Mouse (Mus musculus): ENCODE measurements around the gene Mrpl42. TPM values are rescaled to one million over a fixed set of nuclear protein-coding genes. Genes with fewer than 3 reads are reported as not detected.

Mrpl42 gene
- polyA plus RNA-seq, 1 experiment from 2014 or later: 233 TPM

- ATAC-seq: no peak
- Histone ChIP-seq H3K9me3 (ENCODE audit: control insufficient read depth) (no peaks in the 10 kb centered on the region), H3K36me3 (ENCODE audit: control insufficient read depth, insufficient read depth) (no peaks in the 10 kb centered on the region), H3K9ac (ENCODE audit: low read depth, low read length) (no peak overlapping the region), H3K4me2 (replicated peaks; ENCODE audit: low read depth) (no peak overlapping the region), H3K27me3 (replicated peaks; ENCODE audit: control insufficient read depth, insufficient read depth, low read length) (no peaks in the 10 kb centered on the region), H3K4me1 (replicated peaks; ENCODE audit: control insufficient read depth, insufficient read depth, low read length) (no peaks in the 10 kb centered on the region), H3K27ac (ENCODE audit: low read depth, low read length) (no peak overlapping the region), H3K4me3 (ENCODE audit: low read depth, low read length) (no peak overlapping the region)
- no peak for TF ChIP-seq CTCF (IDR thresholded peaks at IDR 0.05; ENCODE audit: low read depth)
- 59% methylated on average over 6 of the region's 6 CpGs for WGBS
Measured at GRCm38 (mm10) chr10:95525037-95525675, 23.4 kb upstream of the Mrpl42 start.

GRCm38 (mm10) chr10:95517656-95518055, 15.9 kb upstream of the Mrpl42 start:
- Histone ChIP-seq H3K4me1 (replicated peaks; ENCODE audit: control insufficient read depth, insufficient read depth, low read length) (peaks cover 7% of the 10 kb centered on the region; the same call in 1 of the 2 replicates), H3K9ac (ENCODE audit: low read depth, low read length) (no peak overlapping the region), H3K27ac (ENCODE audit: low read depth, low read length) (no peak overlapping the region), H3K4me2 (replicated peaks; ENCODE audit: low read depth) (no peak overlapping the region), H3K27me3 (replicated peaks; ENCODE audit: control insufficient read depth, insufficient read depth, low read length) (no peaks in the 10 kb centered on the region), H3K4me3 (ENCODE audit: low read depth, low read length) (no peak overlapping the region), H3K9me3 (ENCODE audit: control insufficient read depth) (no peaks in the 10 kb centered on the region), H3K36me3 (ENCODE audit: control insufficient read depth, insufficient read depth) (no peaks in the 10 kb centered on the region)
- ATAC-seq: no peak
- WGBS: 79% methylated on average over 6 of the region's 6 CpGs
- no peak for TF ChIP-seq CTCF (IDR thresholded peaks at IDR 0.05; ENCODE audit: low read depth)

DNA sequence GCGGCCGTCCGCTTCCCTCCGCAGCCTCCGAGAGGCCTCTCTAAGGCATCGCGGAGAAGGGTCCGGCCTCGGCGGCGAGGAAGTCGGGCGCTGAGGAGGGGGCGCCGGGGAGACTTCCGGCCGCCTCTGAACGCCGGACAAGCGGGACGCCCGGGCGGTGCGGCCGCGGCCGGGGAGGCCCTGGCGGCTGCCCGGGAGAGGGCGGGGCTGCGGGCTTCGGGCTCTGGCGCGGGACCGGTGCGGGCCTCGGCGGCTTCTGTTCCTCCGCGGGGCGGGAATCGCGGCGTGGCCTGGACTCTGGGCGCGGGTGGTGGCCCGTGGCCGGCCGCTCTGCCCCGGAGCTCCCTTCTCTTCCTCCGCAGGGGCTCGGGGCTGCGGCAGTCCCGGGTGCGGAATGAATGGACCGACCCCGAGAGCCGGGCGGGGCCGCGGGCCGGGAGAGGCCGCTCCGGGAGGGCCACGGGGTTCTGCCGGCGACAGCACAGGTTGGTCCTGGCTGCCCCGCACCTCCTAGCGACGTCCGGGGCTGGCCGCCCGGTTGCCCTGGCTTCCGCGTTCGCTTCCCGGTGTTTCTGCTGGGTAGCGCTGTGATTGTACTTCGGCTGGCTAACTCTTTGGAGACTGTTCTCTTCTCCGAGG, 13.7 kb upstream of the Mrpl42 start:
- H3K27ac ChIP-seq (ENCODE audit: low read depth, low read length): peak overlapping the region; percentile 98
- peak; percentile 27 for ATAC-seq
- H3K4me1 ChIP-seq (replicated peaks; ENCODE audit: control insufficient read depth, insufficient read depth, low read length): peaks cover 7% of the 10 kb centered on the region; the same call in 1 of the 2 replicates
- H3K9me3 ChIP-seq (ENCODE audit: control insufficient read depth): no peaks in the 10 kb centered on the region
- WGBS: under 1% methylated on average over 52 of the region's 80 CpGs
- no peaks in the 10 kb centered on the region for H3K27me3 ChIP-seq (replicated peaks; ENCODE audit: control insufficient read depth, insufficient read depth, low read length)
- TF ChIP-seq CTCF (IDR thresholded peaks at IDR 0.05; ENCODE audit: low read depth): no peak
- peak overlapping the region; percentile 86 for H3K9ac ChIP-seq (ENCODE audit: low read depth, low read length)
- H3K4me3 ChIP-seq (ENCODE audit: low read depth, low read length): peak overlapping the region; percentile 88
- no peaks in the 10 kb centered on the region for H3K36me3 ChIP-seq (ENCODE audit: control insufficient read depth, insufficient read depth)
- H3K4me2 ChIP-seq (replicated peaks; ENCODE audit: low read depth): peak overlapping the region; percentile 67

DNA sequence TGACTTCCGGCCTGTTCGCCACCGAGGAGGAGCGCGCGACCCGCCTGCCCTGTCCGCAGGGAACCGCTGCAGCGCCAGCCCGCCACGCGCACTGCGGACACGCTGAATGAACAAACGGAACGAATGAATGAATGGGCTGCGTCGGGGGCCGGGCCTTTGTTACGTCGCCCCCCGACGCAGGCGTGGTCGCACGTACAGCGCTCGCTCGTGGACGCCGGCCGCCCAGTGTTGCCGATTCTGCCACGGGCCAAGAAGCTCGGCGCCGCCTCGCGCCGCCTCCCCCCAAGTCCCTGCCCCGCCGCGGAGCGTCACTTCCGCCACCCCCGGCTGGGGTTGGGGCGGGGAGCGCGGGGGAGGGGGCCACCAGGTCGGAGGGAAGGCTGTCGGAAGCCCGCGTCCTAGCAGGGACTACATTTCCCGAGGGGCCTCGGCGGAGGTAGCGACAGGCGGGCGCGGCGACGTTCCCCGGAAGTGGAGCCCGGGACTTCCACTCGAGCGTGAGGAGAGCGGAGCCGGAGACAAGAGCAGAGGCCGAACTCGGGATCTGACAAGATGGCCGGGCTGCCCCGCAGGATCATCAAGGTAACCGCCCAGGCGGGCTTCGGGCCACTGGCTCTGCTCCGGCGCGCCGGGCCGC, 13.0 kb upstream of the Mrpl42 start, which contains the start of gene Ube2n:
Gene Ube2n, plus strand, starts transcription at position 490 of the 637 bp plus-strand sequence.
- Histone ChIP-seq H3K36me3 (ENCODE audit: control insufficient read depth, insufficient read depth) (no peaks in the 10 kb centered on the region), H3K4me1 (replicated peaks; ENCODE audit: control insufficient read depth, insufficient read depth, low read length) (peaks cover 7% of the 10 kb centered on the region; the same call in 1 of the 2 replicates), H3K4me3 (ENCODE audit: low read depth, low read length) (peak within 1 kb of the TSS; percentile 88), H3K9ac (ENCODE audit: low read depth, low read length) (peak within 1 kb of the TSS; percentile 86), H3K27me3 (replicated peaks; ENCODE audit: control insufficient read depth, insufficient read depth, low read length) (no peaks in the 10 kb centered on the region), H3K4me2 (replicated peaks; ENCODE audit: low read depth) (peak within 1 kb of the TSS; percentile 67), H3K27ac (ENCODE audit: low read depth, low read length) (peak within 1 kb of the TSS; percentile 98), H3K9me3 (ENCODE audit: control insufficient read depth) (no peaks in the 10 kb centered on the region)
- no peak for TF ChIP-seq CTCF (IDR thresholded peaks at IDR 0.05; ENCODE audit: low read depth)
- WGBS: under 1% methylated on average over 81 of the region's 81 CpGs
- peak; percentile 96 for ATAC-seq

DNA sequence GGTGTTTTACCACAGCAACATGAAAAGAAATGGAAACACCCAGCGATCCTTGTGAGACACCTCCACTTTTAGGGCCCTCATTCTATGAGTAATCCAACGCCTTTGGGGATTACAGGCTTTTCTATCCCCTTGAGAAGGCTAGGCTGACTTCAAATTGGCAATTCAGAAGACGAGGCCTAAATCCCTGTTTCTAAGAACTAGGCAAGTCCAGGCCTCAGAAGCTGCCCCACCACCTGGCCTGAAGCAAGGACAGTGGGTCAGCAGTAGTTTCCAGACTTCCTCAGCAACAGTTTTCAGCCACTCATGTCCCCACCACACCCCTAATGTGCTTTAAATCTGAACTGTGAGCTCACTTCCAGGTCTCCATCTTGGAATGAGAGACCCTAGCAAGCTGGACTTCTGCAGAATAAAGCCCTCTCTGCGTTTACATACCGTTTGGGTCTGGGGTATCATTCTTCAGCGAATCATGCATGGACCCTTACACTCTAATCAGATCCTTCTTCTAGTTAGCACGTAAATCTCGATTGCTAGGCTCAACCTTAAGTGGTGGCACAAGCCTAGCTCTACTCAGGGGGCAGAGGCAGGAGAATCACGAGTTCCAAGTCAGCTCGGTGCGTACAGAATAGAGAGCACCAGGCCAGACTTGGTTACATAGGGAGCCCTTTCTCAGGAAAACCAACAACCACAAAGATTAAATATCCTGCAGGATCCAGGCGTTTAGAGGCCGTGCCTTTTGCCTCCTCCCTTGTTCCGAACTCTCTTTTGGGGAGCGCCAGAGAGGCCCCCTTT, 12.2 kb upstream of the Mrpl42 start:
- peak overlapping the region; percentile 98; the same call in 1 of the 2 replicates for H3K27ac ChIP-seq (ENCODE audit: low read depth, low read length)
- no peak for TF ChIP-seq CTCF (IDR thresholded peaks at IDR 0.05; ENCODE audit: low read depth)
- no peak for ATAC-seq
- peak overlapping the region; percentile 86 for H3K9ac ChIP-seq (ENCODE audit: low read depth, low read length)
- 33% methylated on average over 15 of the region's 15 CpGs for WGBS
- no peaks in the 10 kb centered on the region for H3K9me3 ChIP-seq (ENCODE audit: control insufficient read depth)
- H3K4me3 ChIP-seq (ENCODE audit: low read depth, low read length): peak overlapping the region; percentile 88
- peak overlapping the region; percentile 67 for H3K4me2 ChIP-seq (replicated peaks; ENCODE audit: low read depth)
- peaks cover 5% of the 10 kb centered on the region; the same call in 1 of the 2 replicates for H3K4me1 ChIP-seq (replicated peaks; ENCODE audit: control insufficient read depth, insufficient read depth, low read length)
- no peaks in the 10 kb centered on the region for H3K36me3 ChIP-seq (ENCODE audit: control insufficient read depth, insufficient read depth)
- H3K27me3 ChIP-seq (replicated peaks; ENCODE audit: control insufficient read depth, insufficient read depth, low read length): no peaks in the 10 kb centered on the region

Data from intestine, postnatal 0 days (tissue).